Mouse (Mus musculus) kidney, postnatal 0 days (tissue): ENCODE data around the gene Prkce. TPM values are rescaled to one million over a fixed set of nuclear protein-coding genes. Genes with fewer than 3 reads are reported as not detected.
A peak's percentile ranks its signal among the peaks of the same experiment; 100 is the strongest.

Experiments used
- ATAC-seq: fragments of 200-750 bp; cut with Nextera tagmentation; replicated peaks from 2 replicates; pipeline ENCODE4 v1.8.0; 2017; ENCODE audit warnings: low read depth, moderate number of reproducible peaks, moderate TSS enrichment, moderate library complexity; ENCODE audit not compliant: low FRiP score
- DNase-seq: peaks from one replicate; pipeline ENCODE4 v3.0.0-alpha.2; 2016; ENCODE audit warnings: low spot score
- H3K27ac ChIP-seq: fragments of 300-500 bp; sonication (generic); 2 replicates; pipeline ENCODE4 v1.5.1; 2014; ENCODE audit warnings: mild to moderate bottlenecking
- H3K27me3 ChIP-seq: fragments of 300-500 bp; sonication (generic); 2 replicates; pipeline ENCODE4 v1.6.1; 2014; ENCODE audit warnings: low read length, mixed read lengths; ENCODE audit not compliant: insufficient read depth
- H3K36me3 ChIP-seq: fragments of 300-500 bp; sonication (generic); 2 replicates; pipeline ENCODE4 v1.6.1; 2014; ENCODE audit warnings: low read length, mixed read lengths; ENCODE audit not compliant: insufficient read depth
- H3K4me1 ChIP-seq: fragments of 300-500 bp; sonication (generic); replicated peaks from 2 replicates; pipeline ENCODE4 v1.6.1; 2014; ENCODE audit warnings: antibody characterized with exemption, low read length, mixed read lengths; ENCODE audit not compliant: insufficient read depth
- H3K4me2 ChIP-seq: fragments of 300-500 bp; sonication (generic); 2 replicates; pipeline ENCODE4 v1.6.1; 2014; ENCODE audit warnings: mild to moderate bottlenecking, low read length, moderate library complexity, mixed read lengths
- H3K4me3 ChIP-seq: fragments of 300-500 bp; sonication (generic); replicated peaks from 2 replicates; pipeline ENCODE4 v1.5.1; 2014; ENCODE audit warnings: low read depth, low read length
- H3K9ac ChIP-seq: fragments of 300-500 bp; sonication (generic); 2 replicates; pipeline ENCODE4 v1.6.1; 2014; ENCODE audit warnings: low read depth, low read length
- H3K9me3 ChIP-seq: fragments of 300-500 bp; sonication (generic); replicated peaks from 2 replicates; pipeline ENCODE4 v1.6.1; 2016; ENCODE audit warnings: low read length, inconsistent platforms, mixed read lengths
- CTCF ChIP-seq: IDR thresholded peaks from 2 replicates; pipeline ENCODE4 v1.5.1; 2016; ENCODE audit warnings: antibody characterized with exemption, low read depth, mild to moderate bottlenecking, moderate library complexity
- WGBS: fragments of 180-500 bp; shearing (Covaris S2); extraction: QIAGEN DNeasy Blood & Tissue Kit; methylation state at CpG from one replicate; pipeline ENCODE4 v1.1.7; 2014; 5-methylcytosine and 5-hydroxymethylcytosine counted together
- polyA plus RNA-seq: library from polyadenylated mRNA; unstranded; fragments of >200 nt; fragmentation: Nextera tagmentation; extraction: Ambion mirVana; gene quantifications from 2 replicates; pipeline ENCODE4 v1.2.1, GENCODE M21; 2015

Gene Prkce
- polyA plus RNA-seq, 1 experiment from 2014 or later = 6.0 TPM

DNA sequence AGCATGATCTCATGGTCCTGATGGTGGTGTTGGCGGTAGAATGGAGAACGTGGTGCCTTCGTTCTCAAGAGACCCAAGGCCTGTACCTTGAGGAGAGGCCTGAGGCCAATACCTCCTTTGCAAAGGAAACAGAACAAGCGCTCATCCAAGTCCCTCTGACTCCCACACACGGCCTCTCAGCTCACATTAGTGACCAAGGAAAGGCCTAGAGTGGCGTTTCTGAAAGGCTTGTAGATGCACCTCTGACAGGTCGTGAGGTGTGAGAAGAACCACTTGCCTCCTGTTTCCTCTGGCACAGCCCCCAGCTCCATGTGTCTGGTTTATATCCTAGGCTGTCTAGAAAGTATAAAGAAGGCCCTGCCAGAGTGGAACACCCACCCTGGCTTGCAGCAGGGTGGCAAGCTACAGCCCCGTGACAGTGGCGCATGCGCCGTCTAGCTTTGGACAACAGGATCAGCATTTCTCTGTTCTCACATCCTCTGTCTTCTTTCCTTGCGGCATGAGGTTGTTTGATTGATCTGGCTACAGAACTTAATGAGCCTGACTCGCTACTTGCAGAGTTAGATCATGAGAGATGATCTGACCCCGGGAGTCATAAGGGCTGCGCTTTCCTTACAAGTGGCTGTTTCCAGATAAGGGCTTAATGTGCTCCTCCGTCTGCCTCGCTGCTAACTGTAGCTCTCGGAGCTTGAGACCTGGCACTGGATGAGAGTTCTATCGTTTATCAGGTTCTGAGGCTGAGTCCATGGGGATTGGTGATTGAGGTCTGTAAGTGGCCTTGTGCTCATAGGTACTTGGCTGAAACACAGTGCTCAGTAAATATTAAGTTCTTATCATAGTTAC is 136.0 kb downstream of the Prkce start:
- DNase-seq (peak; percentile 20), ATAC-seq (no peak)
- Histone ChIP-seq H3K9me3 (no peaks in the 10 kb centered on the region), H3K9ac (no peak overlapping the region), H3K36me3 (no peaks in the 10 kb centered on the region), H3K4me3 (no peak overlapping the region), H3K4me1 (peaks cover 28% of the 10 kb centered on the region), H3K27me3 (no peaks in the 10 kb centered on the region), H3K27ac (peak overlapping the region; percentile 57), H3K4me2 (no peak overlapping the region)
- 44% methylated on average over 19 of the region's 19 CpGs for WGBS
- no peak for TF ChIP-seq CTCF

DNA sequence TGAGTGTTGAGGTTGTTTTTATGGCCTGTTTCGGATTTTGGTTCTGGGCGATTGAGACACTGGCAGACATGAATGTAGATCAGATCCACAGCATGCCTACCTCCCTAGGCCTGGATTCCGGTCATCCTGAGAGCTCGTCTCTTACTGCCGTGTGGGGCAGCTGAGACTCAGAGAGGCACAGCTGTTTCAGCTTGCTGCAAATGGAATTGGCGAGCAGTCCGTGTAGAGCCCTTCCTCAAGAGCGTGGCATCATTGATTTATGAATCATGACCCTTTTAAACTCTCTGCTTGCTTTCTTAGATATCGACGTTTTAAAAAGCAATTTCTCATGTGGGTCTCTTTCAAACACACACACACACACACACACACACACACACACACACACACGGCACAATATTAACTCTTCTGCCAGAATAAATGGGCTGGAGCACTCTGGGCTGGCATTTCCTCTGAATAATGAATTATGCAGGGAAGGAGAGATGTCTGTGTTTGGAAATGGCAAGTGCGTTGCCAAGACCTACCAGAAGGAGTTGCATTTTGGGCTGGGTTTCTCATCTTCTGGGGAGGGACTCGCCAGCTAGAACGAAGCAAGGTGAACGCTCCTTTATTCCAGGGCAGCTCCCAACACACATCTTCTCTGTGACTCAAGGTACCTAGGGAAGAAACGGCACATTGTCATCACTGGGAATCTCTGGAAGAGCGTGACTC is 137.5 kb downstream of the Prkce start:
- DNase-seq = no peak
- ATAC-seq = no peak
- no peak overlapping the region for H3K4me2 ChIP-seq
- no peak overlapping the region for H3K27ac ChIP-seq
- H3K27me3 ChIP-seq = no peaks in the 10 kb centered on the region
- H3K36me3 ChIP-seq = no peaks in the 10 kb centered on the region
- no peaks in the 10 kb centered on the region for H3K9me3 ChIP-seq
- no peak overlapping the region for H3K9ac ChIP-seq
- H3K4me1 ChIP-seq = peaks cover 28% of the 10 kb centered on the region
- TF ChIP-seq CTCF = no peak
- H3K4me3 ChIP-seq = no peak overlapping the region
- WGBS = 50% methylated on average over 17 of the region's 17 CpGs

DNA sequence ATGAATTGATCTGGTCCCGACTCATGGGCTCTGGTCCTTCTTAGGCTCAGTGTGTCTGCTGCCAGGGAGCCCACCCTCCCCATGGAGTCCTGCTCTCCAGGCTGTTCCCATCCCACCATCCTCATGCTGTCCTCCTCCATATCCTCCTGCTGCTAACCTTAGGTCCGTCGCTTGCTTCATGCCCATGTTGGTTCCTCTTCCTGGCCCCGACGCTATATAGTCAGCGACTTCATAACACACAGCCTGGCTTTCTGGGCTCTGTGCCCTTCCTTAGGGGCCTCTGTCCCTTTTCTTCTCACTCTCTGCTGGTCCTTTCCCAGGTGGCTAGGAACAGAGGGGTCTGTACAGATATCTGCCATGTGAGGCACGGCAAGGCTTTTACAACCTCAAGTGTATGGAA is 138.6 kb downstream of the Prkce start:
- no peak overlapping the region for H3K4me2 ChIP-seq
- H3K27ac ChIP-seq = no peak overlapping the region
- WGBS = 92% methylated on average over 7 of the region's 7 CpGs
- no peak for TF ChIP-seq CTCF
- H3K36me3 ChIP-seq = no peaks in the 10 kb centered on the region
- no peak overlapping the region for H3K4me3 ChIP-seq
- H3K9ac ChIP-seq = no peak overlapping the region
- H3K9me3 ChIP-seq = no peaks in the 10 kb centered on the region
- no peak for ATAC-seq
- no peaks in the 10 kb centered on the region for H3K27me3 ChIP-seq
- DNase-seq = no peak
- H3K4me1 ChIP-seq = peaks cover 20% of the 10 kb centered on the region

DNA sequence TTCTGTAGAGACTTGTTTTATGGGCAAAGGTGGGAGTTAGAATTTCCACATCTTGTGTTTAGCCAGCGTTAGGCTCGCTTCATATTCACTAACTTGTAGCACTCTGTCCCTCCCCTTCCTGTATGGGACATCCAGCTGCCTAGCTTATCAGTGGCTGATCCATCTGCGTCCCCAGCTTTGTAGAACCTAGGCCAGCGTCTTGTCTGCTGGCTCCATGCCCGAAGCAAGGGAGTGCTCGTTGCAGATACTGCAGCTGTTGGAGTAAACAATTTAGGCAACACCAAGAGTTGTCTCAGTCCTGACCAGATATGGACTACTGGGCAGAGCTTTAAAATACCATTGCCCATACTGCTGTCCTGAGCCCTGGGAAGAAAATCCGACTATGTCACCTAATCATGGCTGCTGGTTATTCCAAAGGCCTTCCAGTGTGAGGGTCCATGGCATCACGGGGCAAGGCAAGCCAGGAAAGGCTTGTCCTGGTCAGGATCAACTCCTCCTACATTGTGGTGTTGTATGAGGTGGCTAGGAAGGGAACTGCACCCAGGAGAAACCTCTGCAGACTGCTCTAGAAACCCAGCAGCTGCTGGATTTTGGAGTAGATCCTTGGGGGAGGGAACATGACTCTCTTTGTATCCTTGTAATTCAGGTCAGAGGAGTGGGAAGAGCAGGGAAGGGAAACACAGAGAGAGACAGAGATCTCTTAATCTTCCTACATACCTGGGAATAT is 146.0 kb downstream of the Prkce start:
- Histone ChIP-seq H3K36me3 (no peaks in the 10 kb centered on the region), H3K4me3 (no peak overlapping the region), H3K4me1 (peaks cover 10% of the 10 kb centered on the region; the same call in 1 of the 2 replicates), H3K4me2 (no peak overlapping the region), H3K9me3 (no peaks in the 10 kb centered on the region), H3K27ac (peak overlapping the region; percentile 22; the same call in 1 of the 2 replicates), H3K9ac (no peak overlapping the region), H3K27me3 (no peaks in the 10 kb centered on the region)
- TF ChIP-seq CTCF = 0 out of 2 replicates have a peak, but pooled peaks have one; percentile 8
- WGBS = 48% methylated on average over 8 of the region's 8 CpGs
- ATAC-seq (no peak), DNase-seq (peak; percentile 70)

DNA sequence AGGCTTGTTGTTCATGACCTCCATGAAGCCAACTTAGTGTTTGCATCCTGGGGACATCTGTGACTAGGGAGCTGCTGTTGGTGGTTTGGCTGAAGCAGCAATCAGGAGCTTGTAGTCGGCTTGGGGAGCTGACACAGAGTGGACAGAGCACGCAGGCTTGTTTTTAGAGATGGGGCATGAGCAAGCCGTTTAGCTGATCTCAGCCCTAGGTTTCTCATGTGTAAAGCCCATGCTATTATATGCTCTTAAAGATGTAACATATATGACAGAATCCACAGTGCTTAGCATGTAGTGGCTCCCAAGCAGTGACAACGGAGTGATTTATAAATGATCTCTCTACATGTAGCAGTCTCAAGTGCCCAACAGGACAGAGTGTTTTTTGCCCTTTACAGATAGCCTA is 148.3 kb downstream of the Prkce start:
- Histone ChIP-seq H3K4me1 (peaks cover 10% of the 10 kb centered on the region; the same call in 1 of the 2 replicates), H3K36me3 (no peaks in the 10 kb centered on the region), H3K27me3 (no peaks in the 10 kb centered on the region), H3K4me3 (no peak overlapping the region), H3K27ac (no peak overlapping the region), H3K9me3 (no peaks in the 10 kb centered on the region), H3K9ac (no peak overlapping the region), H3K4me2 (no peak overlapping the region)
- ATAC-seq (no peak), DNase-seq (no peak)
- 78% methylated on average over 4 of the region's 4 CpGs for WGBS
- TF ChIP-seq CTCF = no peak

DNA sequence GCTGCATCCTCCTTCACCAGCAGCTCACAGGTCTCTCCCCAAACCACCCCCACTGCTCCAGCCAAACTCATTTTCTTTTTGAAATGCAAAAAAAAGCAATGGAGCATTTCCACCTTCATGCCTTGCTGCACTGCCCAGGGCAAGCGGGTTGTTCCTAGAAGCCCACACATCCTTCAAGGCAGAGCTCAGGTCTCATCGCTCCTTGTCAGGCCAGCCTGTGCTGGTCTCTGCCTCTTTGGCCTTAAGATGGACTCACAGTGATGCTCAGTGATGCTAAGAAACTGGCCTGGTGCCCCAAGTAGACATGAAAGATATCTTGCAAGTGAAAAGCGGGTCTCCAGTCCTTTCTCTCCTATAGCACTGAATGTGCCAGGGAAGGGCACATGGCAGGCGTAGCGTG is 149.2 kb downstream of the Prkce start:
- no peaks in the 10 kb centered on the region for H3K9me3 ChIP-seq
- peaks cover 10% of the 10 kb centered on the region; the same call in 1 of the 2 replicates for H3K4me1 ChIP-seq
- TF ChIP-seq CTCF = no peak
- H3K4me2 ChIP-seq = no peak overlapping the region
- no peak for DNase-seq
- no peak overlapping the region for H3K9ac ChIP-seq
- no peak overlapping the region for H3K4me3 ChIP-seq
- no peak overlapping the region for H3K27ac ChIP-seq
- H3K27me3 ChIP-seq = no peaks in the 10 kb centered on the region
- 58% methylated on average over 5 of the region's 5 CpGs for WGBS
- 0 out of 2 replicates have a peak, but pooled peaks have one; percentile 21 for ATAC-seq
- no peaks in the 10 kb centered on the region for H3K36me3 ChIP-seq
